Mouse (Mus musculus): Measurements from ENCODE around the gene Ube3c. TPM values are rescaled to one million over a fixed set of nuclear protein-coding genes. Genes with fewer than 3 reads are reported as not detected.

Ube3c gene
- polyA plus RNA-seq, 1 experiment from 2014 or later: 42.2 TPM

DNA sequence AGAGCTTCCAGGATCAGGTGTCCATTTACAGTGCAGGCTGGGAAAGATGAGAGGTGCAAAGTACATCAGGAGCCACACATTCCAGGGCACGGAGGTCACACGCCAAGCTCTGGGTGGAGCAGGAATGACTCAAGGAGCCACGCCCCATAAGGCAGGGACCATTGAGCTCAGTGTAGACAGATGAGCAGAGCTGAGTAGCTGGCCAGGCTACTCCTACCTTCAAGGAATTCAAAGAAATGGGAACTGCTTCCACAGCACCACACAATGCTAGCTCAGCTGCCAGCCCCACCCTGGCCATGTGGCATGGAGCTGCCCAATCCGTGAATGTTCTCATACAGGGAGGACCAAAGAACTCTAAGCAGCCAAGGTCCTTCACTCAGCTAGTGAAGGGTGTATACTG is 129.5 kb downstream of the Ube3c start:
- H3K9me3 ChIP-seq (ENCODE audit: control insufficient read depth, low read length): no peaks in the 10 kb centered on the region
- no peak for ATAC-seq (ENCODE audit: low FRiP score, low TSS enrichment)
- no peak overlapping the region for H3K4me3 ChIP-seq (ENCODE audit: low read length)
- 80% methylated on average over 4 of the region's 4 CpGs for WGBS
- no peaks in the 10 kb centered on the region for H3K36me3 ChIP-seq (ENCODE audit: control insufficient read depth, insufficient read depth, low read length)
- H3K27me3 ChIP-seq (ENCODE audit: control insufficient read depth, insufficient read depth, low read length): no peaks in the 10 kb centered on the region
- no peak overlapping the region for H3K9ac ChIP-seq (ENCODE audit: low read depth, low read length)
- no peak overlapping the region for H3K4me2 ChIP-seq (replicated peaks; ENCODE audit: low read depth, low read length)
- H3K4me1 ChIP-seq (ENCODE audit: control insufficient read depth, insufficient read depth, low read length): no peaks in the 10 kb centered on the region
- no peak overlapping the region for H3K27ac ChIP-seq (ENCODE audit: low read depth, low read length)

DNA sequence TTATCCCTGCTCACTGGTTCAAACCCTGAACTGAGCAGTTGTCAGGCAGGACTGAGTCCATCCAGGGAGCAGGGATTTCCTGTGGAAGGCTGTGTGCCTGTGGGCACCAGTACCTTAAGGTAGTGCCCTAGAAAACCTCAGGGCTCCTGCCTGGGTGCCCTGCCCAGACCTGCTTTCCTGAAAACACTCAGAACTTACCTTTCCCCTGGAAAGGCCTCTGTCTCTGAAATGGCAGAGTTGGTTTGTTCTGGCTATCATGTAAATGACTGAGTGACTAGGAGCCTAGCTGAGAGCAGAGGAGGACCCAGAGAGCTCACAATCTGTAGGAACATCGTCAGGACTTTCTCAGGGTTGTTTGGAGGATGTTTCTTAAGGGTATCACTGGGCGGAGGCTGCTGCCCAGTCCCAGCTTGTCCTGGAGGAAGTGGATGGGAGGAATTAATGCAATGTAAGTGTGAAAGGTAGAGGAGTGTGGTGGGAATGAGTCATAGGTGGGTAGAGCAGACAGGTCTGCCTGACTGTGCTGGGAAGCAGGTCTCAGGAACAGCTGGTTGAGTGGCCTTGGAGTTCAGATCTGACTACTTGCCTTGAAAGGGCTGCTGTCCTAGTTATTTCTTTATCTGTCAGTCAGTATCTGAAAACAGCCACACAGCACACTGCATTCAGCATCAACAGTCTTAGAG is 130.6 kb downstream of the Ube3c start:
- H3K4me3 ChIP-seq (ENCODE audit: low read length): no peak overlapping the region
- WGBS: 89% methylated on average over 2 of the region's 2 CpGs
- H3K27me3 ChIP-seq (ENCODE audit: control insufficient read depth, insufficient read depth, low read length): no peaks in the 10 kb centered on the region
- H3K36me3 ChIP-seq (ENCODE audit: control insufficient read depth, insufficient read depth, low read length): no peaks in the 10 kb centered on the region
- H3K27ac ChIP-seq (ENCODE audit: low read depth, low read length): no peak overlapping the region
- H3K9me3 ChIP-seq (ENCODE audit: control insufficient read depth, low read length): no peaks in the 10 kb centered on the region
- no peak overlapping the region for H3K4me2 ChIP-seq (replicated peaks; ENCODE audit: low read depth, low read length)
- no peak overlapping the region for H3K9ac ChIP-seq (ENCODE audit: low read depth, low read length)
- H3K4me1 ChIP-seq (ENCODE audit: control insufficient read depth, insufficient read depth, low read length): no peaks in the 10 kb centered on the region
- no peak for ATAC-seq (ENCODE audit: low FRiP score, low TSS enrichment)

- no peaks in the 10 kb centered on the region for H3K36me3 ChIP-seq (ENCODE audit: control insufficient read depth, insufficient read depth, low read length)
- H3K27ac ChIP-seq (ENCODE audit: low read depth, low read length): no peak overlapping the region
- H3K4me1 ChIP-seq (ENCODE audit: control insufficient read depth, insufficient read depth, low read length): no peaks in the 10 kb centered on the region
- H3K9ac ChIP-seq (ENCODE audit: low read depth, low read length): no peak overlapping the region
- no peak for ATAC-seq (ENCODE audit: low FRiP score, low TSS enrichment)
- 87% methylated on average over 4 of the region's 4 CpGs for WGBS
- H3K27me3 ChIP-seq (ENCODE audit: control insufficient read depth, insufficient read depth, low read length): no peaks in the 10 kb centered on the region
- no peak overlapping the region for H3K4me3 ChIP-seq (ENCODE audit: low read length)
- H3K9me3 ChIP-seq (ENCODE audit: control insufficient read depth, low read length): no peaks in the 10 kb centered on the region
- H3K4me2 ChIP-seq (replicated peaks; ENCODE audit: low read depth, low read length): no peak overlapping the region
Observed at GRCm38 (mm10) chr5:29707241-29707640, 138.2 kb downstream of the Ube3c start.

- H3K4me1 ChIP-seq (ENCODE audit: control insufficient read depth, insufficient read depth, low read length): no peaks in the 10 kb centered on the region
- peak; percentile 43; the same call in 1 of the 2 replicates for ATAC-seq (ENCODE audit: low FRiP score, low TSS enrichment)
- no peak overlapping the region for H3K4me2 ChIP-seq (replicated peaks; ENCODE audit: low read depth, low read length)
- no peak overlapping the region for H3K9ac ChIP-seq (ENCODE audit: low read depth, low read length)
- WGBS: 13% methylated on average over 5 of the region's 5 CpGs
- no peak overlapping the region for H3K27ac ChIP-seq (ENCODE audit: low read depth, low read length)
- H3K27me3 ChIP-seq (ENCODE audit: control insufficient read depth, insufficient read depth, low read length): no peaks in the 10 kb centered on the region
- no peaks in the 10 kb centered on the region for H3K9me3 ChIP-seq (ENCODE audit: control insufficient read depth, low read length)
- no peak overlapping the region for H3K4me3 ChIP-seq (ENCODE audit: low read length)
- no peaks in the 10 kb centered on the region for H3K36me3 ChIP-seq (ENCODE audit: control insufficient read depth, insufficient read depth, low read length)
Observed at GRCm38 (mm10) chr5:29708258-29708657, 139.2 kb downstream of the Ube3c start.

DNA sequence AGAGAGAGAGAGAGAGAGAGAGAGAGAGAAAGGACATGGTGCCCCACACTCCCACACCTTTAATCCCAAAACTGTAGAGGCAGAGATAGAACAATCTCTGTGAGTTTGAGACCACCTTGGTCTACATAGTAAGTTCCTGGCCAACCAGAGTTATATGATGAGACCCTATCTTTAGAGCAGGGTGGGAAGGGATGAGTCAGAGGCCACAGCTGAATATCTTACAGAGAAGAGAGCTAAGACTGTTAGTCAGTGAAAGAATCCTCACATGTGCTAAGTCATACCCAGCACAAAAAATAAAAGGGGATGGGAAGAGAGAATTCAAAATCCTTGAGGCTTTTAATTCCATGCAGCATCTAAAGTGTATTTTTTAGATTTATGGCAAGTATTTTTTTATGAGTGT is 142.6 kb downstream of the Ube3c start:
- no peaks in the 10 kb centered on the region for H3K27me3 ChIP-seq (ENCODE audit: control insufficient read depth, insufficient read depth, low read length)

GRCm38 (mm10) chr5:29712906-29713305 is 143.9 kb downstream of the Ube3c start:
- H3K4me3 ChIP-seq (ENCODE audit: low read length): no peak overlapping the region
- H3K27ac ChIP-seq (ENCODE audit: low read depth, low read length): no peak overlapping the region
- H3K9me3 ChIP-seq (ENCODE audit: control insufficient read depth, low read length): no peaks in the 10 kb centered on the region
- 41% methylated on average over 1 of the region's 1 CpGs for WGBS
- no peak overlapping the region for H3K9ac ChIP-seq (ENCODE audit: low read depth, low read length)
- no peaks in the 10 kb centered on the region for H3K27me3 ChIP-seq (ENCODE audit: control insufficient read depth, insufficient read depth, low read length)
- no peak overlapping the region for H3K4me2 ChIP-seq (replicated peaks; ENCODE audit: low read depth, low read length)
- no peaks in the 10 kb centered on the region for H3K36me3 ChIP-seq (ENCODE audit: control insufficient read depth, insufficient read depth, low read length)
- no peak for ATAC-seq (ENCODE audit: low FRiP score, low TSS enrichment)
- H3K4me1 ChIP-seq (ENCODE audit: control insufficient read depth, insufficient read depth, low read length): no peaks in the 10 kb centered on the region

More for the DNA sequence above, 142.6 kb downstream of the Ube3c start:
- ATAC-seq (ENCODE audit: low FRiP score, low TSS enrichment): no peak
- no peaks in the 10 kb centered on the region for H3K9me3 ChIP-seq (ENCODE audit: control insufficient read depth, low read length)
- H3K4me2 ChIP-seq (replicated peaks; ENCODE audit: low read depth, low read length): no peak overlapping the region
- no peaks in the 10 kb centered on the region for H3K4me1 ChIP-seq (ENCODE audit: control insufficient read depth, insufficient read depth, low read length)
- no peak overlapping the region for H3K9ac ChIP-seq (ENCODE audit: low read depth, low read length)
- no peak overlapping the region for H3K4me3 ChIP-seq (ENCODE audit: low read length)
- no peaks in the 10 kb centered on the region for H3K36me3 ChIP-seq (ENCODE audit: control insufficient read depth, insufficient read depth, low read length)
- H3K27ac ChIP-seq (ENCODE audit: low read depth, low read length): no peak overlapping the region

GRCm38 (mm10) chr5:29721159-29721558 is 152.1 kb downstream of the Ube3c start:
- Histone ChIP-seq H3K4me3 (ENCODE audit: low read length) (no peak overlapping the region), H3K36me3 (ENCODE audit: control insufficient read depth, insufficient read depth, low read length) (no peaks in the 10 kb centered on the region), H3K4me1 (ENCODE audit: control insufficient read depth, insufficient read depth, low read length) (no peaks in the 10 kb centered on the region), H3K27me3 (ENCODE audit: control insufficient read depth, insufficient read depth, low read length) (no peaks in the 10 kb centered on the region), H3K9ac (ENCODE audit: low read depth, low read length) (no peak overlapping the region), H3K9me3 (ENCODE audit: control insufficient read depth, low read length) (no peaks in the 10 kb centered on the region), H3K27ac (ENCODE audit: low read depth, low read length) (no peak overlapping the region), H3K4me2 (replicated peaks; ENCODE audit: low read depth, low read length) (no peak overlapping the region)
- WGBS: 10% methylated on average over 1 of the region's 1 CpGs
- ATAC-seq (ENCODE audit: low FRiP score, low TSS enrichment): no peak

DNA sequence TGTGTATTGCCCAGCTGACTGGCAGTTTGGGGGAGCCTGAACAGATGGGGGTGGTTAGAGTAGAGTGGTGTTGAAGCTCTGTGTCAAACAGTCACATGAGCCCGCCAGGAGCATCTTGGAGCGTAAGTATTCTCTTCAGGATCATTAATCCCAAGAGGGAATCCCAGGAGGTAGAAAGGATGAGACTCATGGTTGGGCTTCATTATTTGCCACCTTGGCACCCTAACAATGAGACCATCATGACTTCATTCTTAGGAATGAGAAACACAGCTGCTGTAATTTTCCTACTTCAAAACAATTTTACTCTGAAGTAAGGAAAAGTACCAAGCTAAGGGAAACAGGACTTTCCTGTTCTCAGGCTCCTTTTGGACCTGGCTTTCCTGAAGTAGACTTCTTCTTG is 156.3 kb downstream of the Ube3c start:
- Histone ChIP-seq H3K27ac (ENCODE audit: low read depth, low read length) (no peak overlapping the region), H3K9me3 (ENCODE audit: control insufficient read depth, low read length) (no peaks in the 10 kb centered on the region), H3K27me3 (ENCODE audit: control insufficient read depth, insufficient read depth, low read length) (no peaks in the 10 kb centered on the region), H3K4me1 (ENCODE audit: control insufficient read depth, insufficient read depth, low read length) (no peaks in the 10 kb centered on the region), H3K4me2 (replicated peaks; ENCODE audit: low read depth, low read length) (no peak overlapping the region), H3K4me3 (ENCODE audit: low read length) (no peak overlapping the region), H3K36me3 (ENCODE audit: control insufficient read depth, insufficient read depth, low read length) (no peaks in the 10 kb centered on the region), H3K9ac (ENCODE audit: low read depth, low read length) (no peak overlapping the region)
- WGBS: 58% methylated on average over 2 of the region's 2 CpGs
- no peak for ATAC-seq (ENCODE audit: low FRiP score, low TSS enrichment)

Data from kidney, embryonic 14.5 days (tissue).